Mouse (Mus musculus): ENCODE measurements around the gene Gm21750. TPM values are rescaled to one million over a fixed set of nuclear protein-coding genes. Genes with fewer than 3 reads are reported as not detected.
"Not testable (repeated sequence)": the region's sequence is repeated elsewhere in the genome, so short reads cannot be mapped to it uniquely, and the experiment has no call there.

The Gm21750 gene
- polyA plus RNA-seq (2012): not detected in 2 replicates

DNA sequence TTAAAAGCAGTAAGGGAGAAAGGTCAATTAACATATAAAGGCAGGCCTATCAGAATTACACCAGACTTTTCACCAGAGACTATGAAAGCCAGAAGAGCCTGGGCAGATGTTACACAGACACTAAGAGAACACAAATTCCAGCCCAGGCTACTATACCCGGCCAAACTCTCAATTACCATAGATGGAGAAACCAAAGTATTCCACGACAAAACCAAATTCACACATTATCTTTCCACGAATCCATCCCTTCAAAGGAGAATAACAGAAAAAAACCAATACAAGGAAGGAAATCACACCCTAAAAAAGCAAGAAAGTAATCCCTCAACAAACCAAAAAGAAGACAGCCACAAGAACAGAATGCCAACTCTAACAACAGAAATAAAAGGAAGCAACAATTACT is at the start of gene Gm21750:
Gene Gm21750 (plus strand): TSS at position 301 of the 400 bp plus-strand sequence.
- not testable (repeated sequence) for TF ChIP-seq GATA1 (IDR thresholded peaks at IDR 0.05; ENCODE audit: low read length)

DNA sequence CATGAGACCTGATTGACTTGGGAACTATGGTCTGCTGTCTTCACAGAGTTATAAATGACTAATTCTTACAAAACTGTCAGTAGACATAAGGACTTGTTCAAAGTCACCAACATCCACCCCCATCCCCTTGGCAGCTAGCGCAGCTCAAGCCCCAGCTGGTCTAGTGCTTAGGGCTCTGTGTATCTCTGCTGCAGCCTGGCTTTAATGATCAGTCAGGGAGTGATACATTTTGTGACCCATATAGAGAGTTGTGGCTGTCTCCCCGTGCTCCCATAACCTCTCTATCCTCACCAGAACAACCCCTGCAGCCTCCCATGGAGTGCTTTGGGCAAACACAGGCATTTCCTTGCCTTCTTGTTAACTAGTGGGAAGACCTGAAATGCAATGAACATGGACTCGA is 40.1 kb upstream of the Gm21750 start:
- no peak for TF ChIP-seq GATA1 (IDR thresholded peaks at IDR 0.05; ENCODE audit: low read length)

DNA sequence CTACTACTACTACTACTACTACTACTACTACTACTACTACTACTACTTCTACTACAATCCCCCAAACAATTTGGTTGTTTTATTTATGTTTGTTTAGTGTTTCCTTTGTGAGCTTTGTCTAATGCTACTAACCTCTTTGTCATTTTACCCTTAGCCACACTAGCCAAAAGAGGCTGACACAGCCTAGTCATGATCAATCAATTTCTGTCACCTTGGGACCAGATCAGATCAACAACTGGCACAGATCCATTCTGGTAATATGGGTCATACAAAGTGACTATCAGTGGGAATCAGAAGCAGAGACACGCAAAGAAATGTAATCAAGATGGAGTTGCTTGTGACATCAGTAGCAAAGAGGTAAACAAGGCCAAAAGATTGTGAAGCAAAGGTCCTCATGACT is 38.0 kb upstream of the Gm21750 start:
- no peak for TF ChIP-seq GATA1 (IDR thresholded peaks at IDR 0.05; ENCODE audit: low read length)

DNA sequence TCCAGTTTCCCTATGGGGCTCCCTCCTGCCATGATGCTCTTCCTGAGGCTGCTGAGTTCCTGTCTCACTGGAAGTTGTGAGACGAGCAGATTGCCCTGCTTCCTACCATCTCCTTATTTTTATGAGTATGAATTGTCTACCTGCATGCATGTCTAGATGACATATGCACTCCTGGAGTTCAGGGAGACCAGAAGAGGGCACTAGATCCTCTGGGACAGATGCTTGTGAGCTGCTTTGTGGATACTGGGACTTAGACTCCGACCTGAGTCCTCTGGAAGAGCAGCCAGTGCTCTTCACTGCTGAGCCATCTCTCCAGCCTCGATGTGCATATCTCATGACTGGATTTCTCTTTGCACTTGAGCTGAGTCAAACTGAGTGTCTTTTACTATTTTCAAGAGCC is 35.6 kb upstream of the Gm21750 start:
- TF ChIP-seq GATA1 (IDR thresholded peaks at IDR 0.05; ENCODE audit: low read length): no peak

DNA sequence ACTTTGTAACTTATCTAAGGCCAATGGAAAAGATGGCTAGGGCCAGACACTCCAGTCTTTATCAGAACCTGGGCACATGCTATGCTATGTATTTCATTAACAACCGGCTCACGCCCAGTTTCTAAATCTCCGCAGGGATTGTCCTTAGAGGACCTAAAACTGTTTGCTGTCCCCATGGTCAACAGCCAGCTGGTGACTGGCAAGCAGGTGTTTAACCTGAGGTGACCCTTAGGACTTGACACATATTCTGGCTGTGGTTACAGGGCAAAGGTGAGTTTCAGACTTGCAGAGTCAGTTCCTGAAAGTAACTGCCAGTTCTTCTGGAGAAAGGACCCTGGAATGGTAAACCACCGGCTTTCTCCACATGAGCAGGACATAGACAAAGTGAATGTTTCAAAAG is 29.5 kb upstream of the Gm21750 start:
- no peak for TF ChIP-seq GATA1 (IDR thresholded peaks at IDR 0.05; ENCODE audit: low read length)

DNA sequence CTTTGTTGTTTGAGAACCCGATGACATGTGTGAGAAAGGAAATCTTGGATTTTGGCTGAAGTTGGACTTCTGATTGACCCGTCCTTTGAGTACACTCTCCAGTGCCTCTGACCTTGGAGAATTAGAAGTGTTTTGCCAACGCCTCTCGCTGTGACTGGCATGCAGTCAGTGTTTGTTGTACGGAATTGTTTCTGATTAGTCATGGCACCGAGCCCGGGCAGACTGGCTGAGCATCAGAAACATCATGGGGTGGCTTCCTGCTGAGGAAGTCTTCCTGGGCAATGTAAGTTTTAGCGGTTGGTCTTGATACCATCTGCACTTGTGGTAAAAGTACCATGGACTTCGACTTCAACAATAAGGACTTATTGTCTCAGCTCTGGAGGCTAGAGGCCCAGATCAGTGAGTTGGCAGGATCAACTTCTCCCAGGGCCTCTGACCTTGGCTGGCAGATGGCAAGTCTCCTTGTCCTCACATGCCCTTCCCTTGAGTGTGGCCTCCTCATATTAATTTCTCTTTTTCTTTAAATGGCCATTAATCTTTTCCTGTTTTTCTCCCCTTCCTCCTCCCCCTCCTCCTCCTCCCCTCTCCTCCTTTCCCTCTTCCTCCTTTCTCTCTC is 28.3 kb upstream of the Gm21750 start:
- TF ChIP-seq GATA1 (IDR thresholded peaks at IDR 0.05; ENCODE audit: low read length): no peak

DNA sequence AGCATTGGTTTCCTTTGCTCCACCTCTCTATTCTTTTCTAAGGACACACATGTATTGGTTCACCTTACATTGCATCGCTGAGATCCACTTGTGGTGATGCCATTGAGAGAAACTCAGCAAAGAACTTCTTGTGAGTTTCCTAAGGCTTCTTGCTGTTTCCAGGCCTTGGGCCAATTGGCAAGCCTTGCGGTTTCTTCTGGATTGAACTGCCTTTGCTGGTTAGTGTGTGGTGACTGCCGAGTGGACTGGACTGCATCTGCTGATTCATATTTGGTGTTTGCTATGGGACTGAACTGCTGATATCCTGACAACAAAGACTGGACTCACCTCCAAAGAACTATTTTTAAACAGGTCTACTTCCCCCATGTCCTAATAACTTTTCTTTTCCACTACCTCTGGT is 26.7 kb upstream of the Gm21750 start:
- no peak for TF ChIP-seq GATA1 (IDR thresholded peaks at IDR 0.05; ENCODE audit: low read length)

DNA sequence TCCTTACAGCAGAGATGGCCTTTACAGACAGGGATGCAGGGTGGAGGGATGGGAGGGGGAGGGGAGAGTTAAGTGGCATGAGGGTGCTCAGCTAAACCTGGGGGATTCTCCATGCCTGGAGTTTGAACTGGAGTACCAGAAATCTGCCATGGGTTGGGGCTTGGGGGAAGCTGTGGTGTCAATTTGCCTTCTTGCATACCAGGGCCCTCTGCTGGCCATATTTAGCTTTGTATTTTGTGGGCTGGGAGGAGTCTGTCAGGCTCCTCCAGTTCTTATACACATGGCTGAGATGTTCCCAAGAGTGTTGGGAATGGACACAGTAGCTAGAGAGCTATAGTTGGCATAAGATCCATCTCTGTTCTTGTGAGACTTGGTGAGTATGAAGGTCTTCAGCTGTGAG is 23.6 kb upstream of the Gm21750 start:
- TF ChIP-seq GATA1 (IDR thresholded peaks at IDR 0.05; ENCODE audit: low read length): no peak

DNA sequence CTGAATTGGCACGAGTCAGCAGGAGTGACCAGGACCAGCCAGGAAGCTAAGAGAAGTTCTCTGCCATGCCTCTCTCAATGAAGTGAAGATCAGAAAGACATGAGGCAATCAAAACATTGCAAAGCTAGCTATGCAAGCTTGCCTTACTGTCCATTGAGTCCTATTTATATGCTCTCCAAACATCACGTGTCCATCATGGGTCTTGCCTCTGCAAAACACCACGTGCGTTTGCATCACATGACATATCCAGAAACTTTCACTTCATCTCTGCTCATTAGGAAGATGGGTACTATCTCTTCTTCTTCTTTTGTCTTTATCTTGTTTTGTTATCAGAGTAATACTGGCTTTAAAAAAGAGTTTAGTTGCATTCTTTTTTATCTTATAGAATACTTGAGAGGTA is 10.8 kb upstream of the Gm21750 start:
- no peak for TF ChIP-seq GATA1 (IDR thresholded peaks at IDR 0.05; ENCODE audit: low read length)

DNA sequence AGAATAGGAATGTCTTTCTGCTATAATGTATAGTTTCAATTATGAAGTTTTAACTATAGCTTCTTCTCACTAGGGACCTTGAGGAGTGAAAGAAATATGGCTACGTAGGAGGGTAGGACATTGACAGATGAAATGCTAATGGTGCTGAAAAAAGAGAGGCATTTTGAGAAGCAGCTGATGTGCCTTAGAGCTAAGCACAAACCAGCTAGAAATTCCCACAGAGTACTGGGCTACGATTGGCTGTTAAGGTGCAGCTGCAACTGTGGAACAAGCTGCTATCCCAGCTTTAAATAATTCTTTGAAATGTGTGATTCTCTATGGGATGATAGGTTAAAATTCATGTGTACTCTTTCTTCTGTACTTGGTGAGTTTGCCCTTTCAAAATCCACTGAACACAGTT is 9.1 kb downstream of the Gm21750 start:
- TF ChIP-seq GATA1 (IDR thresholded peaks at IDR 0.05; ENCODE audit: low read length): no peak

DNA sequence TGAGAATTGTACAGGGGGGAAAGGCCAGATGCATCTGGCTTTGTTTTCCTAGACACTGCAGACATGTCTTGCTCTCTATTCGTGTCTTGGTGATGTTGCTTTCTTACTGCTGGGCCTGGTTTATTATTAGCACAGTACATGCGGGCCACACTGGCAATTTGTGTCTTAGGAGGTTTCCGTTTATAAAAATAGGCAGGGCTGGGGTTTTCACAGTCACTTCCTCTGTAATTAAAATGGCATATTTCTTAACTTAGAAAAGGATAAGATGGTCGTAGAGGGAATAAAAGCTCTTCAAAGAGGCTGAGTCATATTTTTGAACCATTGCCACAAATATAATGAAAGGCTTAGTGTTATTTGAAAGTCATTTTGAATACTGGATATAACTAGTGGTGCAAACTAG is 26.7 kb downstream of the Gm21750 start:
- TF ChIP-seq GATA1 (IDR thresholded peaks at IDR 0.05; ENCODE audit: low read length): no peak

DNA sequence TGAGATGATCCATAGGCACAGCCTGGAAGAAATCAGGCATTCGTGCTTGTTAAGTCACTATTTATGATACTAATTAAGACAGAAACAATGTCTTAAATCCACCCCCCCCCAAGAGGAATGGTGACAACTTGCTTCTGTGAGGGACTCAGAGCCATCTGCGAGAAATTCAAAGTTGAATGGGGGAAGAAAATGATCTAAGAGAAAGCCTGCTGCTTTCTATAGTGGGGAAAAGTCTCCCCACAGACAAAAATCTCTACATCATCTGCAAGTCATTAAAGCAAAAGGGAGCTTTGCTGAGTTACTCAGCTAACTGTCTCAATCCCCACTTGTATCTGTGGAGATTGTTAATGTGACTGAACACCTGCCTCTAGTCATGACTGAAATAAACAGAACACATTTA is 27.4 kb downstream of the Gm21750 start:
- TF ChIP-seq GATA1 (IDR thresholded peaks at IDR 0.05; ENCODE audit: low read length): no peak

DNA sequence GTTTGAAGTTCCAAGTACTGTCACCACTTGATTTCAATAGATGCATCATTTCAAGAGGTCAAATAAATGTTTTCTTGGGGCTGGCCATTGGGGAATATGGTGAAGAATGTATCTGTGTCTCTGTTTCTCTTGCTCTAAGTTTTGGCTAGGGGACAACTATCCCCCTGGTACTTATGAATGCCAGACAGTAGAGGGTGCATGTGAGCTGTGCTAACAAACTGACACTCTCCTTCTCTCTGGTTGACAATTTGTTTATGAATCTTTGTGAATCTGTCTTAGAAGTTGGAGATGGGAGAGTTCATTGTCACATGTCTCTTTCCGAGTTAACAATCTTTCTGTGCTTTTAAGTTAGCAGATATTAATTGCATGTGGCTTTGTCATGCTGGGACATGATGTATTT is 39.2 kb downstream of the Gm21750 start:
- TF ChIP-seq GATA1 (IDR thresholded peaks at IDR 0.05; ENCODE audit: low read length): no peak

DNA sequence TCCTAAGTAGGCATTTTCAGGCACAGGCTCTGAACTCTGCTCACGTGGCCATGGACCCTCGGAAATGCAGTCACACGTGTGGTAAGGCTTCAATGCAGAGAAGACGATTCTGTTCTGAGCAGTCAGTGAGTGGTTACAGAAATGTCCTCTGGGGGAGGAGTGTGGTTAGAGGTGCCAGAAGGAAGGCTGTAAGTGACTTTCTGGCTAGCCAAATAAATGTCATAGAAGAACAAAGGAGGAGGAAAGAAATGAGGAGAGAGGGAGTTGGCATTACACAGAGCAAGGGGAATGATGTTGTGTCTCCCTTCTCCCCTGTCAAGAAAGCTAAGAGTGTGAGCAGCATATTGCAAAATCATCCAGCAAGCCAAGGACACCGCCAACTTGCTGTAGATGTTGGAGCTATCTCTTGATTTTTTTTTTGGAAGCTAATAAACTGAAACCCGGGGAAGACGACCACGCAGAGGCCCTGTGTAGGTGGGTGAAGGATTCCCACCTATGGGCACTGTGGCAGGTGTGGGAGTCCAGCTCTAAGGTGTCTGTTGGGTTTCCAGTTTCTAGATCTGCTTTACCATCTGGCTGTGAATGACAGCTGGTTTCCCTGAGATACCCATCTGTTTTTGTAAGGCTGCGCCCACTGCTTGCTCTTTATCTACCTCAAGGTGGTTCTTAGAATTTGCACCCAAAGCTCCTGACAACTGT is 48.5 kb downstream of the Gm21750 start:
- TF ChIP-seq GATA1 (IDR thresholded peaks at IDR 0.05; ENCODE audit: low read length): no peak

Other genes with a start within 250 kb of the Gm21750 start
- gene Med4, start 151.2 kb upstream of the Gm21750 start, polyA plus RNA-seq (2012): 10.7 and 22.7 TPM in 2 replicates
- gene Sucla2, start 135.9 kb upstream of the Gm21750 start, polyA plus RNA-seq (2012): 13.6 and 21.3 TPM in 2 replicates
- gene Nudt15, start 113.0 kb upstream of the Gm21750 start, polyA plus RNA-seq (2012): 0.40 and 0.64 TPM in 2 replicates